Mouse (Mus musculus): ENCODE results near the gene Fxyd3. TPM values are rescaled to one million over a fixed set of nuclear protein-coding genes. Genes with fewer than 3 reads are reported as not detected.

The Fxyd3 gene
- polyA plus RNA-seq, 1 experiment, result 22.7 TPM

GRCm38 (mm10) chr7:31088206-31088605 lies 11.7 kb upstream of the Fxyd3 start:
- H3K27me3 ChIP-seq (ENCODE audit: control insufficient read depth, insufficient read depth, low read length), result no peaks in the 10 kb centered on the region
- TF ChIP-seq CTCF (IDR thresholded peaks at IDR 0.05; ENCODE audit: extremely low read depth, insufficient read length, insufficient replicate concordance, low read depth, low read length), result no peak
- TF ChIP-seq POLR2A (IDR thresholded peaks at IDR 0.05; ENCODE audit: low read depth, low read length), result no peak
- H3K4me3 ChIP-seq (ENCODE audit: low read depth, low read length), result no peak overlapping the region
- no peaks in the 10 kb centered on the region for H3K36me3 ChIP-seq (ENCODE audit: control insufficient read depth, insufficient read depth, low read length)
- H3K27ac ChIP-seq (ENCODE audit: insufficient read depth, low read depth, low read length), result no peak overlapping the region
- 63% methylated on average over 3 of the region's 3 CpGs for WGBS
- H3K4me1 ChIP-seq (ENCODE audit: control insufficient read depth, insufficient read depth, insufficient read length, low read length), result peaks cover 3% of the 10 kb centered on the region; the same call in 1 of the 2 replicates

- Histone ChIP-seq H3K4me1 (ENCODE audit: control insufficient read depth, insufficient read depth, insufficient read length, low read length) (peaks cover 3% of the 10 kb centered on the region; the same call in 1 of the 2 replicates), H3K27me3 (ENCODE audit: control insufficient read depth, insufficient read depth, low read length) (no peaks in the 10 kb centered on the region), H3K4me3 (ENCODE audit: low read depth, low read length) (no peak overlapping the region), H3K36me3 (ENCODE audit: control insufficient read depth, insufficient read depth, low read length) (no peaks in the 10 kb centered on the region), H3K27ac (ENCODE audit: insufficient read depth, low read depth, low read length) (0 out of 2 replicates have a peak overlapping the region, but pooled peaks have one; percentile 1)
- WGBS, result 56% methylated on average over 2 of the region's 2 CpGs
- no peak for TF ChIP-seq CTCF (IDR thresholded peaks at IDR 0.05; ENCODE audit: extremely low read depth, insufficient read length, insufficient replicate concordance, low read depth, low read length)
- no peak for TF ChIP-seq POLR2A (IDR thresholded peaks at IDR 0.05; ENCODE audit: low read depth, low read length)
Measured at GRCm38 (mm10) chr7:31087262-31087661, 10.8 kb upstream of the Fxyd3 start.

- H3K27me3 ChIP-seq (ENCODE audit: control insufficient read depth, insufficient read depth, low read length), result no peaks in the 10 kb centered on the region
- no peak overlapping the region for H3K4me3 ChIP-seq (ENCODE audit: low read depth, low read length)
- no peak for TF ChIP-seq POLR2A (IDR thresholded peaks at IDR 0.05; ENCODE audit: low read depth, low read length)
- no peak for TF ChIP-seq CTCF (IDR thresholded peaks at IDR 0.05; ENCODE audit: extremely low read depth, insufficient read length, insufficient replicate concordance, low read depth, low read length)
- H3K36me3 ChIP-seq (ENCODE audit: control insufficient read depth, insufficient read depth, low read length), result no peaks in the 10 kb centered on the region
- H3K4me1 ChIP-seq (ENCODE audit: control insufficient read depth, insufficient read depth, insufficient read length, low read length), result peaks cover 3% of the 10 kb centered on the region; the same call in 1 of the 2 replicates
- no peak overlapping the region for H3K27ac ChIP-seq (ENCODE audit: insufficient read depth, low read depth, low read length)
- whole genome bisulfite sequencing, result 90% methylated on average over 9 of the region's 9 CpGs
Measured at GRCm38 (mm10) chr7:31086175-31086755, 9.8 kb upstream of the Fxyd3 start.

- 0 out of 2 replicates have a peak overlapping the region, but pooled peaks have one; percentile 8 for H3K27ac ChIP-seq (ENCODE audit: insufficient read depth, low read depth, low read length)
- WGBS, result 18% methylated on average over 3 of the region's 3 CpGs
- TF ChIP-seq POLR2A (IDR thresholded peaks at IDR 0.05; ENCODE audit: low read depth, low read length) (no peak), CTCF (IDR thresholded peaks at IDR 0.05; ENCODE audit: extremely low read depth, insufficient read length, insufficient replicate concordance, low read depth, low read length) (no peak)
Measured at GRCm38 (mm10) chr7:31085171-31085570, 8.7 kb upstream of the Fxyd3 start.

GRCm38 (mm10) chr7:31084140-31084539 lies 7.6 kb upstream of the Fxyd3 start:
- Histone ChIP-seq H3K27ac (ENCODE audit: insufficient read depth, low read depth, low read length) (no peak overlapping the region), H3K27me3 (ENCODE audit: control insufficient read depth, insufficient read depth, low read length) (no peaks in the 10 kb centered on the region), H3K4me1 (ENCODE audit: control insufficient read depth, insufficient read depth, insufficient read length, low read length) (peaks cover 3% of the 10 kb centered on the region; the same call in 1 of the 2 replicates), H3K4me3 (ENCODE audit: low read depth, low read length) (no peak overlapping the region), H3K36me3 (ENCODE audit: control insufficient read depth, insufficient read depth, low read length) (no peaks in the 10 kb centered on the region)
- 73% methylated on average over 9 of the region's 9 CpGs for WGBS
- no peak for TF ChIP-seq CTCF (IDR thresholded peaks at IDR 0.05; ENCODE audit: extremely low read depth, insufficient read length, insufficient replicate concordance, low read depth, low read length)
- TF ChIP-seq POLR2A (IDR thresholded peaks at IDR 0.05; ENCODE audit: low read depth, low read length), result no peak

More at GRCm38 (mm10) chr7:31085171-31085570, 8.7 kb upstream of the Fxyd3 start:
- H3K36me3 ChIP-seq (ENCODE audit: control insufficient read depth, insufficient read depth, low read length), result no peaks in the 10 kb centered on the region
- H3K27me3 ChIP-seq (ENCODE audit: control insufficient read depth, insufficient read depth, low read length), result no peaks in the 10 kb centered on the region
- H3K4me3 ChIP-seq (ENCODE audit: low read depth, low read length), result no peak overlapping the region
- peaks cover 3% of the 10 kb centered on the region; the same call in 1 of the 2 replicates for H3K4me1 ChIP-seq (ENCODE audit: control insufficient read depth, insufficient read depth, insufficient read length, low read length)

- no peaks in the 10 kb centered on the region for H3K36me3 ChIP-seq (ENCODE audit: control insufficient read depth, insufficient read depth, low read length)
- H3K4me1 ChIP-seq (ENCODE audit: control insufficient read depth, insufficient read depth, insufficient read length, low read length), result no peaks in the 10 kb centered on the region
- WGBS, result 77% methylated on average over 14 of the region's 14 CpGs
- TF ChIP-seq POLR2A (IDR thresholded peaks at IDR 0.05; ENCODE audit: low read depth, low read length) (no peak), CTCF (IDR thresholded peaks at IDR 0.05; ENCODE audit: extremely low read depth, insufficient read length, insufficient replicate concordance, low read depth, low read length) (no peak)
- H3K27ac ChIP-seq (ENCODE audit: insufficient read depth, low read depth, low read length), result no peak overlapping the region
- H3K4me3 ChIP-seq (ENCODE audit: low read depth, low read length), result no peak overlapping the region
- no peaks in the 10 kb centered on the region for H3K27me3 ChIP-seq (ENCODE audit: control insufficient read depth, insufficient read depth, low read length)
Measured at GRCm38 (mm10) chr7:31082831-31083588, 6.5 kb upstream of the Fxyd3 start.

- no peak for TF ChIP-seq POLR2A (IDR thresholded peaks at IDR 0.05; ENCODE audit: low read depth, low read length)
- TF ChIP-seq CTCF (IDR thresholded peaks at IDR 0.05; ENCODE audit: extremely low read depth, insufficient read length, insufficient replicate concordance, low read depth, low read length), result no peak
- Histone ChIP-seq H3K4me1 (ENCODE audit: control insufficient read depth, insufficient read depth, insufficient read length, low read length) (no peaks in the 10 kb centered on the region), H3K27ac (ENCODE audit: insufficient read depth, low read depth, low read length) (no peak overlapping the region), H3K27me3 (ENCODE audit: control insufficient read depth, insufficient read depth, low read length) (no peaks in the 10 kb centered on the region), H3K4me3 (ENCODE audit: low read depth, low read length) (no peak overlapping the region), H3K36me3 (ENCODE audit: control insufficient read depth, insufficient read depth, low read length) (no peaks in the 10 kb centered on the region)
Measured at GRCm38 (mm10) chr7:31082106-31082505, 5.6 kb upstream of the Fxyd3 start.
